Mouse (Mus musculus) kidney, adult 9 months (tissue): ENCODE data around the gene Kif17.
A peak's percentile ranks its signal among the peaks of the same experiment; 100 is the strongest.

ENCODE experiments used
- DNase-seq: peaks from one replicate; pipeline ENCODE4 v3.0.0; 2022

The Kif17 gene

GRCm38 (mm10) chr4:138343341-138343837, 93.2 kb downstream of the Kif17 start:
- peak; percentile 58 for DNase-seq

DNA sequence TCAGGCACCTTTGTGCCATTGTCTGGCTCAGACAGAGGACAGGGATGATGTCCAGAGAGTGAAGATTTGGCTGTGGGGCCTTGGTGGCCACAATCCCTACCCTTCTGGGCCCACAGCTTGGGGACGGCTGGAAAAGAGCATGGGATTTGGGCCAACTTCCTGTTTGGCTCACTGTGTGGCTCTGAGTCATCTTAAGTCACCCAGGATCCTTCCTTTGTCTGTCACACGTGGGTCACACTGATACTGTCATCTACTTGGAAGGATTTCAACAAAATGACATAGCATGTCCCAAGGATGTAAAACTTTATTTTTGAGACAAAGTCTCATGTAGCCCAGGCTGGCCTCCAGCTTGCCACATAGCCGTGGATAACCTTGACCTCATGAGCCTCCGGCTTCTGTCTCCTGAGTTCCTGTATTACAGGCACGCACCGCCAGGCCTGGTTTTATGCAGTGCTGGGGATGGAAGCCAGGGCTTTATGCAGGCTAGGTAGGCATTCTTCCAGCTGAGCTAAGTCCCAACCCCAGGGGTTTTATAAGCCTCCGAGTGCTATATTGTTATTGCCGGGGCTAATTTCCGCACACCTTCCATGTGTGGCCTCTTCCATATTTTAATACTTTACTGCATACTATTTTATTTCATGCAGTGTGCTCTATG, 94.8 kb downstream of the Kif17 start:
- DNase-seq, result peak; percentile 60

DNA sequence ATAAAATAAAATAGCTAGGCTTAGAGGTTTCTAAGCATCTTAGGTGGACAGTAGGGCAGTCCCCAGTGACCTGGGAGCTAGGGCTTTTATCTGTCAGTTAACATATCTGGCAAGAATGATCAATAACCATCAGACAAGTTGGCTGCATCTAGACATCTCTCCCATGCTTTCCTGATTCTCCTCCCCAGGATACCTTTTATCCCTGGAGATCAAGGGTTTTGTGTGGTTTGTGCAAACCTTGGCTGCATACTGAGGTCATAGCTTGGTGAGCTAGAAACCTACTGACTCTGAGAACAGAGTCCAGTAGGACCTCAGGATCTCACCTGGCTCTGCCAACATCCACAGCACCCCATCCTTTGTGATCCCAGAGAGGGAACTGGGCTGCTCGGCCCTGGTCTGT, 97.0 kb downstream of the Kif17 start:
- no peak for DNase-seq

DNA sequence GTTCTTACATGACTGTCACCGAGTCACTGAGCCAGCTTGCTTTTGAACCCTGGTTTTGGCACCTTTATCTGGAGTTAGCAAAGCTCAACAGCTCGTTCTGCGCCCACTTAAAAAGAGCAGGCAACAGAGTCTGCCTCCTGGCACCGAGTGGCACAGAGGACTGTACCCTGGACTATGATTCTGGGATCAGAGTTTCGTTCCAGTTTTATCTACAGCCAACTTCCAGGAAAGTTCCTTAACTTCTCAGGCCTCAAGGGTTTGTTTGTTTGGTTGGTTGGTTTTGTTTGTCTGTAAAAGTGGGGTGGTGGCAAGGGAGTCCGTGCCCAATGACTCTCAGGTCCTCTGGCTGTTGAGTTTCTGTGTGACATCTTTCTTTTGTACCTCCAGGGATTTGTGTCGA, 98.5 kb downstream of the Kif17 start:
- peak; percentile 88 for DNase-seq
